Mouse (Mus musculus) heart, adult 2 months (tissue): ENCODE measurements at regions not wholly inside any gene's neighbourhood (a gene's known extent, or its start where the extent isn't known, plus 50 kb on each side); places are given as distances from the start of the nearest gene placed in this dataset.

Experiments used
- CTCF ChIP-seq: fragments of 200-600 bp; IDR thresholded peaks from 2 replicates; pipeline ENCODE4 v1.8.1; 2022; ENCODE audit warnings: antibody characterized with exemption, mild to moderate bottlenecking, moderate library complexity
- EP300 ChIP-seq: fragments of 200-500 bp; IDR thresholded peaks from 2 replicates; pipeline ENCODE4 v1.6.1; 2011; ENCODE audit warnings: low read depth, low read length, control low read depth; ENCODE audit not compliant: insufficient read depth
- POLR2A ChIP-seq: fragments of 200-500 bp; IDR thresholded peaks from 2 replicates; pipeline ENCODE4 v1.6.1; 2011; ENCODE audit warnings: mild to moderate bottlenecking, low read depth, low read length, control low read depth; ENCODE audit not compliant: insufficient read depth

DNA sequence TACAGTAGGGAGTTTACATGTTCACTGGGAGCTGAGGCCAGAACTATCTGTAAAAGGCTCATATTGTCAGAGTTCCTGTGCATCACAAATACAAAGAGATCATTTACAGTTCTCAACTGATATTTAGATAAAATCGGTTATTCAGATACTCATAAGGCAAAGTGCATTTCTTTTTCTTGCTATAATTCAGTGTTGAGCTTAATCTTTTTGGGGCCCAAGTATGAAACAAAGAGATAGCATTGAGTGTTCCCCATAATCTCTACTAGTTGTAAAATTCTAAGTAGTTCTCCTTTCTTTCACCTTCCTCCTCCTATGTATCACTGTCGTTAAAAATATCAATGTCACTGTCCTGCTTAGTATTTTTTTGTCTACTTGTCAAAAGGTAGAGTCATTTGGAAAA, 540.6 kb upstream of the Gm10306 start:
- no peak for TF ChIP-seq CTCF
- no peak for TF ChIP-seq POLR2A
- TF ChIP-seq EP300, result no peak
